Mouse (Mus musculus): Measurements from ENCODE around the gene Tyro3. TPM values are rescaled to one million over a fixed set of nuclear protein-coding genes. Genes with fewer than 3 reads are reported as not detected.

Gene Tyro3
- polyA plus RNA-seq, 1 experiment from 2014 or later = 20.0 TPM

- no peak overlapping the region for H3K27ac ChIP-seq (ENCODE audit: low read depth, low read length)
- 85% methylated on average over 14 of the region's 14 CpGs for WGBS
- H3K36me3 ChIP-seq (ENCODE audit: control insufficient read depth, insufficient read depth, low read length) = no peaks in the 10 kb centered on the region; the same call in 1 of the 2 replicates
- DNase-seq (ENCODE audit: low spot score) (no peak), ATAC-seq (ENCODE audit: insufficient read depth, low FRiP score, low TSS enrichment) (no peak)
- H3K4me1 ChIP-seq (ENCODE audit: control insufficient read depth, insufficient read depth, low read length) = peaks cover 4% of the 10 kb centered on the region; the same call in 1 of the 2 replicates
- H3K27me3 ChIP-seq (ENCODE audit: control insufficient read depth, insufficient read depth, low read length) = no peaks in the 10 kb centered on the region
- no peaks in the 10 kb centered on the region for H3K9me3 ChIP-seq (ENCODE audit: control insufficient read depth, low read length)
- no peak overlapping the region for H3K9ac ChIP-seq (ENCODE audit: low read length)
- no peak overlapping the region for H3K4me3 ChIP-seq (ENCODE audit: low read depth, low read length)
- H3K4me2 ChIP-seq (ENCODE audit: low read depth) = no peak overlapping the region
Observed at GRCm38 (mm10) chr2:119811490-119812146, 14.1 kb downstream of the Tyro3 start.

DNA sequence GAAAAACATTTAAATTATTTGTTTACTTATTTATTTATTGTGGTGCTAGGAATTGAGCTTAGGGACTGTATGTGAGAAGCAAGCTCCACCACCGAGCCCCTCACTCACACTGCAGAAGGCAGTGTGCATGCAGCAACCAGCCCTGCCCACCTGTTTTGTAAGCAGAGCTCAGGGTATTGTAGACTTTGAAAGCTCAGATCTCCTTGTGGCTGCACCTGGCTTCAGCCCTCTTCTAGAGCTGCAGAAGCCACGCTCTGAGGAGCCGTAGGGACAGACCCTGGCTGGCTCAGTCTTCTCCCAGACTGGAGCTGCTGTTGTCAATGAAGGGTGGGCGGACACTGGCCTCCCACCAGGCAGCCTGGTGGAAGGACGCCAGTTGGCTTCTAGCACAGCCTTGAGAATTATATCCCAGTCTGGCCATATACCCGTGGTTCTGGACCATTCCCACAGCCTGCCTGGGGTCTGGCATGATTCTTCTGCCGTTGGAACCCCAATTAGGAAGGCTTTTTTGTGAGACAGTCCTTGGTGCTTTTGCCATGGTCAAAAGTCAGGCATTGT, 16.9 kb downstream of the Tyro3 start:
- Histone ChIP-seq H3K9ac (ENCODE audit: low read length) (no peak overlapping the region), H3K9me3 (ENCODE audit: control insufficient read depth, low read length) (no peaks in the 10 kb centered on the region), H3K4me3 (ENCODE audit: low read depth, low read length) (no peak overlapping the region), H3K27ac (ENCODE audit: low read depth, low read length) (no peak overlapping the region), H3K4me1 (ENCODE audit: control insufficient read depth, insufficient read depth, low read length) (no peaks in the 10 kb centered on the region), H3K36me3 (ENCODE audit: control insufficient read depth, insufficient read depth, low read length) (no peaks in the 10 kb centered on the region; the same call in none of the 2 replicates), H3K27me3 (ENCODE audit: control insufficient read depth, insufficient read depth, low read length) (no peaks in the 10 kb centered on the region), H3K4me2 (ENCODE audit: low read depth) (no peak overlapping the region)
- no peak for ATAC-seq (ENCODE audit: insufficient read depth, low FRiP score, low TSS enrichment)
- DNase-seq (ENCODE audit: low spot score) = no peak
- 60% methylated on average over 7 of the region's 7 CpGs for WGBS

DNA sequence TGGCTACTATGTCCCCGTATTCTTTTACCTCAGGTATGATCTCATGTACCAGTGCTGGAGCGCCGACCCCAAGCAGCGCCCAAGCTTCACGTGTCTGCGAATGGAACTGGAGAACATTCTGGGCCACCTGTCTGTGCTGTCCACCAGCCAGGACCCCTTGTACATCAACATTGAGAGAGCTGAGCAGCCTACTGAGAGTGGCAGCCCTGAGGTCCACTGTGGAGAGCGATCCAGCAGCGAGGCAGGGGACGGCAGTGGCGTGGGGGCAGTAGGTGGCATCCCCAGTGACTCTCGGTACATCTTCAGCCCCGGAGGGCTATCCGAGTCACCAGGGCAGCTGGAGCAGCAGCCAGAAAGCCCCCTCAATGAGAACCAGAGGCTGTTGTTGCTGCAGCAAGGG, 19.1 kb downstream of the Tyro3 start:
- no peaks in the 10 kb centered on the region for H3K27me3 ChIP-seq (ENCODE audit: control insufficient read depth, insufficient read depth, low read length)
- ATAC-seq (ENCODE audit: insufficient read depth, low FRiP score, low TSS enrichment) (no peak), DNase-seq (ENCODE audit: low spot score) (no peak)
- no peaks in the 10 kb centered on the region for H3K4me1 ChIP-seq (ENCODE audit: control insufficient read depth, insufficient read depth, low read length)
- whole genome bisulfite sequencing = 94% methylated on average over 13 of the region's 13 CpGs
- H3K9ac ChIP-seq (ENCODE audit: low read length) = no peak overlapping the region
- no peak overlapping the region for H3K4me3 ChIP-seq (ENCODE audit: low read depth, low read length)
- H3K4me2 ChIP-seq (ENCODE audit: low read depth) = no peak overlapping the region
- H3K9me3 ChIP-seq (ENCODE audit: control insufficient read depth, low read length) = no peaks in the 10 kb centered on the region
- no peak overlapping the region for H3K27ac ChIP-seq (ENCODE audit: low read depth, low read length)
- no peaks in the 10 kb centered on the region; the same call in none of the 2 replicates for H3K36me3 ChIP-seq (ENCODE audit: control insufficient read depth, insufficient read depth, low read length)

- no peaks in the 10 kb centered on the region for H3K4me1 ChIP-seq (ENCODE audit: control insufficient read depth, insufficient read depth, low read length)
- 89% methylated on average over 5 of the region's 5 CpGs for WGBS
- H3K27ac ChIP-seq (ENCODE audit: low read depth, low read length) = no peak overlapping the region
- no peak overlapping the region for H3K4me3 ChIP-seq (ENCODE audit: low read depth, low read length)
- no peaks in the 10 kb centered on the region for H3K9me3 ChIP-seq (ENCODE audit: control insufficient read depth, low read length)
- H3K36me3 ChIP-seq (ENCODE audit: control insufficient read depth, insufficient read depth, low read length) = no peaks in the 10 kb centered on the region; the same call in none of the 2 replicates
- ATAC-seq (ENCODE audit: insufficient read depth, low FRiP score, low TSS enrichment) (no peak), DNase-seq (ENCODE audit: low spot score) (no peak)
- H3K9ac ChIP-seq (ENCODE audit: low read length) = no peak overlapping the region
- no peaks in the 10 kb centered on the region for H3K27me3 ChIP-seq (ENCODE audit: control insufficient read depth, insufficient read depth, low read length)
- no peak overlapping the region for H3K4me2 ChIP-seq (ENCODE audit: low read depth)
Observed at GRCm38 (mm10) chr2:119817047-119817446, 19.5 kb downstream of the Tyro3 start.

GRCm38 (mm10) chr2:119818668-119819272, 21.2 kb downstream of the Tyro3 start:
- Histone ChIP-seq H3K4me1 (ENCODE audit: control insufficient read depth, insufficient read depth, low read length) (no peaks in the 10 kb centered on the region), H3K27ac (ENCODE audit: low read depth, low read length) (no peak overlapping the region), H3K9me3 (ENCODE audit: control insufficient read depth, low read length) (no peaks in the 10 kb centered on the region), H3K9ac (ENCODE audit: low read length) (no peak overlapping the region), H3K36me3 (ENCODE audit: control insufficient read depth, insufficient read depth, low read length) (no peaks in the 10 kb centered on the region; the same call in none of the 2 replicates), H3K4me3 (ENCODE audit: low read depth, low read length) (no peak overlapping the region), H3K4me2 (ENCODE audit: low read depth) (no peak overlapping the region), H3K27me3 (ENCODE audit: control insufficient read depth, insufficient read depth, low read length) (no peaks in the 10 kb centered on the region)
- ATAC-seq (ENCODE audit: insufficient read depth, low FRiP score, low TSS enrichment) (no peak), DNase-seq (ENCODE audit: low spot score) (no peak)
- WGBS = 70% methylated on average over 9 of the region's 9 CpGs

GRCm38 (mm10) chr2:119821136-119821535, 23.6 kb downstream of the Tyro3 start:
- Histone ChIP-seq H3K36me3 (ENCODE audit: control insufficient read depth, insufficient read depth, low read length) (no peaks in the 10 kb centered on the region; the same call in none of the 2 replicates), H3K27me3 (ENCODE audit: control insufficient read depth, insufficient read depth, low read length) (no peaks in the 10 kb centered on the region), H3K4me3 (ENCODE audit: low read depth, low read length) (no peak overlapping the region), H3K9ac (ENCODE audit: low read length) (no peak overlapping the region), H3K4me1 (ENCODE audit: control insufficient read depth, insufficient read depth, low read length) (no peaks in the 10 kb centered on the region), H3K4me2 (ENCODE audit: low read depth) (no peak overlapping the region), H3K9me3 (ENCODE audit: control insufficient read depth, low read length) (no peaks in the 10 kb centered on the region), H3K27ac (ENCODE audit: low read depth, low read length) (no peak overlapping the region)
- ATAC-seq (ENCODE audit: insufficient read depth, low FRiP score, low TSS enrichment) = no peak
- WGBS = 70% methylated on average over 9 of the region's 9 CpGs
- DNase-seq (ENCODE audit: low spot score) = no peak

GRCm38 (mm10) chr2:119830579-119830978, 33.0 kb downstream of the Tyro3 start:
- Histone ChIP-seq H3K9me3 (ENCODE audit: control insufficient read depth, low read length) (no peaks in the 10 kb centered on the region), H3K27me3 (ENCODE audit: control insufficient read depth, insufficient read depth, low read length) (no peaks in the 10 kb centered on the region), H3K9ac (ENCODE audit: low read length) (no peak overlapping the region), H3K27ac (ENCODE audit: low read depth, low read length) (no peak overlapping the region), H3K36me3 (ENCODE audit: control insufficient read depth, insufficient read depth, low read length) (no peaks in the 10 kb centered on the region), H3K4me3 (ENCODE audit: low read depth, low read length) (no peak overlapping the region), H3K4me1 (ENCODE audit: control insufficient read depth, insufficient read depth, low read length) (no peaks in the 10 kb centered on the region), H3K4me2 (ENCODE audit: low read depth) (no peak overlapping the region)
- ATAC-seq (ENCODE audit: insufficient read depth, low FRiP score, low TSS enrichment) (no peak), DNase-seq (ENCODE audit: low spot score) (no peak)
- WGBS = 72% methylated on average over 2 of the region's 2 CpGs

GRCm38 (mm10) chr2:119834231-119834630, 36.7 kb downstream of the Tyro3 start:
- no peak overlapping the region for H3K4me2 ChIP-seq (ENCODE audit: low read depth)
- WGBS = 89% methylated on average over 4 of the region's 4 CpGs

GRCm38 (mm10) chr2:119837616-119838015, 40.1 kb downstream of the Tyro3 start:
- no peaks in the 10 kb centered on the region for H3K4me1 ChIP-seq (ENCODE audit: control insufficient read depth, insufficient read depth, low read length)
- no peaks in the 10 kb centered on the region for H3K36me3 ChIP-seq (ENCODE audit: control insufficient read depth, insufficient read depth, low read length)
- no peak overlapping the region for H3K27ac ChIP-seq (ENCODE audit: low read depth, low read length)
- no peak overlapping the region for H3K9ac ChIP-seq (ENCODE audit: low read length)
- H3K4me2 ChIP-seq (ENCODE audit: low read depth) = no peak overlapping the region
- ATAC-seq (ENCODE audit: insufficient read depth, low FRiP score, low TSS enrichment) (no peak), DNase-seq (ENCODE audit: low spot score) (no peak)
- WGBS = 88% methylated on average over 7 of the region's 7 CpGs
- H3K9me3 ChIP-seq (ENCODE audit: control insufficient read depth, low read length) = no peaks in the 10 kb centered on the region
- no peaks in the 10 kb centered on the region for H3K27me3 ChIP-seq (ENCODE audit: control insufficient read depth, insufficient read depth, low read length)
- no peak overlapping the region for H3K4me3 ChIP-seq (ENCODE audit: low read depth, low read length)

More at GRCm38 (mm10) chr2:119834231-119834630, 36.7 kb downstream of the Tyro3 start:
- Histone ChIP-seq H3K9me3 (ENCODE audit: control insufficient read depth, low read length) (no peaks in the 10 kb centered on the region), H3K4me3 (ENCODE audit: low read depth, low read length) (no peak overlapping the region), H3K27me3 (ENCODE audit: control insufficient read depth, insufficient read depth, low read length) (no peaks in the 10 kb centered on the region), H3K36me3 (ENCODE audit: control insufficient read depth, insufficient read depth, low read length) (no peaks in the 10 kb centered on the region), H3K9ac (ENCODE audit: low read length) (no peak overlapping the region), H3K27ac (ENCODE audit: low read depth, low read length) (no peak overlapping the region), H3K4me1 (ENCODE audit: control insufficient read depth, insufficient read depth, low read length) (no peaks in the 10 kb centered on the region)
- no peak for ATAC-seq (ENCODE audit: insufficient read depth, low FRiP score, low TSS enrichment)
- DNase-seq (ENCODE audit: low spot score) = no peak

Data from neural tube, embryonic 11.5 days (tissue).